Mouse (Mus musculus) kidney, adult 2 months (tissue): ENCODE data around the gene Spock1. TPM values are rescaled to one million over a fixed set of nuclear protein-coding genes. Genes with fewer than 3 reads are reported as not detected.

Experiments used
- DNase-seq: peaks from one replicate; pipeline ENCODE4 v3.0.0; 2021
- H3K27ac ChIP-seq: fragments of 200-500 bp; 2 replicates; pipeline ENCODE4 v1.5.1; 2012; ENCODE audit warnings: low read depth, low read length, control low read depth, inconsistent platforms; ENCODE audit not compliant: insufficient read depth
- H3K27me3 ChIP-seq: fragments of 200-500 bp; replicated peaks from 2 replicates; pipeline ENCODE4 v1.6.1; 2012; ENCODE audit warnings: mild to moderate bottlenecking, moderate library complexity, low read length, inconsistent platforms; ENCODE audit not compliant: control insufficient read depth, insufficient read depth
- H3K36me3 ChIP-seq: fragments of 200-500 bp; 2 replicates; pipeline ENCODE4 v1.6.1; 2012; ENCODE audit warnings: mild to moderate bottlenecking, moderate library complexity, low read length, inconsistent platforms; ENCODE audit not compliant: control insufficient read depth, insufficient read depth
- H3K4me1 ChIP-seq: fragments of 200-500 bp; 2 replicates; pipeline ENCODE4 v1.6.1; 2011; ENCODE audit warnings: low read length; ENCODE audit not compliant: control insufficient read depth, insufficient read depth
- H3K4me3 ChIP-seq: fragments of 200-500 bp; 2 replicates; pipeline ENCODE4 v1.5.1; 2011; ENCODE audit warnings: mild to moderate bottlenecking, low read depth, low read length, control low read depth; ENCODE audit not compliant: insufficient read depth
- CTCF ChIP-seq: fragments of 200-500 bp; conservative IDR thresholded peaks from 2 replicates; pipeline ENCODE4 v1.5.1; 2011; ENCODE audit warnings: low read depth, mild to moderate bottlenecking, control low read depth, low read length, moderate library complexity, mixed read lengths; ENCODE audit not compliant: insufficient read depth, insufficient read length
- POLR2A ChIP-seq: fragments of 200-500 bp; IDR thresholded peaks from one replicate; pipeline ENCODE4 v1.6.1; 2011; ENCODE audit warnings: low read depth, low read length, control low read depth
- WGBS: fragments of 180-500 bp; shearing (Covaris S2); methylation state at CpG from one replicate; pipeline ENCODE4 v1.1.7; 2018; 5-methylcytosine and 5-hydroxymethylcytosine counted together
- polyA plus RNA-seq: library from polyadenylated mRNA; depleted of rRNA; stranded (reverse); fragments of >200 nt; gene quantifications from 2 replicates; pipeline ENCODE4 v1.2.3, GENCODE M21; 2012

Spock1 gene
- polyA plus RNA-seq, 1 experiment, result 0.19 TPM

GRCm38 (mm10) chr13:57806816-57807215 is 101.3 kb downstream of the Spock1 start:
- no peak for TF ChIP-seq CTCF
- no peak for TF ChIP-seq POLR2A
- no peak for DNase-seq
- H3K36me3 ChIP-seq, result no peaks in the 10 kb centered on the region
- H3K4me1 ChIP-seq, result no peaks in the 10 kb centered on the region
- no peak overlapping the region for H3K4me3 ChIP-seq
- H3K27ac ChIP-seq, result no peak overlapping the region
- H3K27me3 ChIP-seq, result no peaks in the 10 kb centered on the region
- 54% methylated on average over 3 of the region's 3 CpGs for WGBS

DNA sequence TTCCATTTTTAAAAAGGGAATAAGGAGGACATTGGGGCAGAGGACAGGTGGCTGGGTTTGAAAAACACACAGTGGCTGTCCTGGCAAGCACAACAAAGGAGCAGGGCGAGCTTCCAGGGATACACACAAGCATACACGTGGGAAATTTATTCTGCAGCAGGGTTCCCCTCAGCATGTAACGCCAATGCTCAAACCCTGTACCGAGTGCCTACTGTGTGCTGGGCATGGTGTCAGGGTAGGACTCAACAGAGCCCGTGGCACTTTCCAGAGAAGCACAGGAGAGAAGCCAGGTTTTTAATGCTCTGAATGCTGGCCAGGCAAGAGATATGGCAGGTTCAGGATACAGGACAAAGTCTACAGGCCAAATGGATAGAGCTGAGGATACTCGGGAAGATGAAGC is 101.8 kb downstream of the Spock1 start:
- H3K36me3 ChIP-seq, result no peaks in the 10 kb centered on the region
- H3K4me1 ChIP-seq, result no peaks in the 10 kb centered on the region
- H3K4me3 ChIP-seq, result no peak overlapping the region
- DNase-seq, result no peak
- no peaks in the 10 kb centered on the region for H3K27me3 ChIP-seq
- TF ChIP-seq POLR2A (no peak), CTCF (no peak)
- no peak overlapping the region for H3K27ac ChIP-seq
- 71% methylated on average over 6 of the region's 6 CpGs for WGBS

- Histone ChIP-seq H3K27me3 (no peaks in the 10 kb centered on the region), H3K4me1 (no peaks in the 10 kb centered on the region), H3K36me3 (no peaks in the 10 kb centered on the region), H3K4me3 (no peak overlapping the region), H3K27ac (no peak overlapping the region)
- TF ChIP-seq POLR2A (no peak), CTCF (no peak)
- WGBS, result 90% methylated on average over 2 of the region's 2 CpGs
- no peak for DNase-seq
Observed at GRCm38 (mm10) chr13:57798633-57799032, 109.5 kb downstream of the Spock1 start.

- TF ChIP-seq CTCF (no peak), POLR2A (no peak)
- DNase-seq, result peak; percentile 11
- H3K36me3 ChIP-seq, result no peaks in the 10 kb centered on the region
- no peak overlapping the region for H3K27ac ChIP-seq
- H3K4me3 ChIP-seq, result no peak overlapping the region
- H3K4me1 ChIP-seq, result no peaks in the 10 kb centered on the region
- 45% methylated on average over 10 of the region's 10 CpGs for WGBS
- H3K27me3 ChIP-seq, result no peaks in the 10 kb centered on the region
Observed at GRCm38 (mm10) chr13:57796951-57797692, 111.0 kb downstream of the Spock1 start.

DNA sequence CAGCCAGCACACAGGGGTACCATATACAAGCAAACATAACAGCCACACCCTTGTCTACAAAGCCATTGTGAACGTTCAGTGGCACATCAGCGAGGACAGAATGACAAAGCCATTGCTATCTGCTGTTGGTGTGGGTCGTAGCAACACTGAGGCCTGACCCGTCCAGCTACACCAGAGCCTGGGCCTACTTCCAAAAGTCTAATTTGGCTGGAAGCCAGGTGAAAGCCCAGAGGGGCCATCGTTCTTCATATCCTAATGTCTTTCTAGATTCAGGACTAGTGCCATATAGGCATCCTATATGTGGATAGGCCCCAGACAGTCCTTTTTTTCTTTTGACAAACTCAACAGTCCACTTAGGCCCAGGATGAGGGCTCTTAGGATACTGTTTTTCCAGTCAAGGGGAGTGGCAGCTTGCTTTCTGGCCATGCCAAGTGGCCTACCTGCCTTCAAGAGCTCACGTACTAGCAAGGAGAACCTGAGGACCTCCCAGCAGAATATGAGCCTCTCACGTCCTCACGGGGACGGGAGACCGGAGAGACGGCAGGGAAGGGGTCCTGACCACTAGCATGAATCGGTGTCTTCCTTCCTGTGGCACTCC is 114.4 kb downstream of the Spock1 start:
- no peaks in the 10 kb centered on the region for H3K4me1 ChIP-seq
- TF ChIP-seq POLR2A (no peak), CTCF (no peak)
- no peak overlapping the region for H3K4me3 ChIP-seq
- DNase-seq, result no peak
- no peaks in the 10 kb centered on the region for H3K27me3 ChIP-seq
- no peaks in the 10 kb centered on the region for H3K36me3 ChIP-seq
- H3K27ac ChIP-seq, result no peak overlapping the region
- WGBS, result 69% methylated on average over 12 of the region's 12 CpGs

GRCm38 (mm10) chr13:57789796-57790195 is 118.3 kb downstream of the Spock1 start:
- TF ChIP-seq POLR2A (no peak), CTCF (no peak)
- 32% methylated on average over 5 of the region's 5 CpGs for WGBS
- no peaks in the 10 kb centered on the region for H3K27me3 ChIP-seq
- no peaks in the 10 kb centered on the region for H3K36me3 ChIP-seq
- no peak overlapping the region for H3K27ac ChIP-seq
- H3K4me3 ChIP-seq, result no peak overlapping the region
- no peaks in the 10 kb centered on the region for H3K4me1 ChIP-seq
- no peak for DNase-seq

GRCm38 (mm10) chr13:57788299-57788698 is 119.8 kb downstream of the Spock1 start:
- DNase-seq, result no peak
- 97% methylated on average over 4 of the region's 4 CpGs for WGBS
- Histone ChIP-seq H3K27me3 (no peaks in the 10 kb centered on the region), H3K36me3 (no peaks in the 10 kb centered on the region), H3K27ac (no peak overlapping the region), H3K4me3 (no peak overlapping the region), H3K4me1 (no peaks in the 10 kb centered on the region)
- TF ChIP-seq CTCF (0 out of 2 replicates have a peak, but pooled peaks have one; percentile 9), POLR2A (no peak)
